Mouse (Mus musculus) forebrain, embryonic 12.5 days (tissue): ENCODE measurements at regions not wholly inside any gene's neighbourhood (a gene's known extent, or its start where the extent isn't known, plus 50 kb on each side); places are given as distances from the start of the nearest gene placed in this dataset.

Source experiments
- ATAC-seq: fragments of 200-750 bp; cut with Nextera tagmentation; 2 replicates; pipeline ENCODE4 v1.8.0; 2017; ENCODE audit warnings: moderate TSS enrichment; ENCODE audit not compliant: low FRiP score
- H3K27ac ChIP-seq: fragments of 300-500 bp; sonication (generic); 2 replicates; pipeline ENCODE4 v1.5.1; 2016; ENCODE audit warnings: mild to moderate bottlenecking
- H3K27me3 ChIP-seq: fragments of 300-500 bp; sonication (generic); 2 replicates; pipeline ENCODE4 v1.6.1; 2016; ENCODE audit warnings: mild to moderate bottlenecking
- H3K36me3 ChIP-seq: fragments of 300-500 bp; sonication (generic); replicated peaks from 2 replicates; pipeline ENCODE4 v1.6.1; 2016; ENCODE audit warnings: mild to moderate bottlenecking
- H3K4me1 ChIP-seq: fragments of 300-500 bp; sonication (generic); 2 replicates; pipeline ENCODE4 v1.6.1; 2016
- H3K4me2 ChIP-seq: fragments of 300-500 bp; sonication (generic); 2 replicates; pipeline ENCODE4 v1.6.1; 2016; ENCODE audit warnings: mild to moderate bottlenecking, moderate library complexity
- H3K4me3 ChIP-seq: fragments of 300-500 bp; sonication (generic); replicated peaks from 2 replicates; pipeline ENCODE4 v1.5.1; 2016; ENCODE audit warnings: mild to moderate bottlenecking
- H3K9ac ChIP-seq: fragments of 300-500 bp; sonication (generic); 2 replicates; pipeline ENCODE4 v1.6.1; 2016; ENCODE audit warnings: mild to moderate bottlenecking
- H3K9me3 ChIP-seq: fragments of 300-500 bp; sonication (generic); 2 replicates; pipeline ENCODE4 v1.6.1; 2016
- WGBS: fragments of 180-500 bp; shearing (Covaris S2); methylation state at CpG from one replicate; pipeline ENCODE4 v1.1.7; 2016; 5-methylcytosine and 5-hydroxymethylcytosine counted together

DNA sequence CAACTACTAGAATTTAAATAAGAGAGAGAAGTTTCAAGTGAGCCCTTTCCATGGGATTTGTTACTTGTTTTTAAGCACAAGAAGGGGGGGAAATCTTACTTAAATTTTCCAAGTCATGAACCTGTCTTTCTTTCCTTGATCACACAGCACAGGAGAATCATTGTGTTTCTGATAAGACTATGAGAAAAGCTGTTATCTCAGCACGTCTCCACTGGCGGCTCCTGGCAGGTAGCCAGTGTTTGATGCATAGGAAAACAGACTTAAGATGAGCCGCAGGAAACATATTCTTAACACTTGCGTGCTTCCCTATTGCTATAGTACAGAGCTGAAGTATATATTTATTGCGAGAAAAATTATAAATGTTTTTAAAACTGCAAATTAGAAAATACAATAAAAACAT is 920.3 kb downstream of the Efna5 start:
- ATAC-seq = no peak
- H3K9ac ChIP-seq = no peak overlapping the region
- no peak overlapping the region for H3K27ac ChIP-seq
- H3K4me2 ChIP-seq = no peak overlapping the region
- H3K4me1 ChIP-seq = no peaks in the 10 kb centered on the region
- H3K27me3 ChIP-seq = no peaks in the 10 kb centered on the region
- H3K9me3 ChIP-seq = no peaks in the 10 kb centered on the region
- no peak overlapping the region for H3K4me3 ChIP-seq
- 52% methylated on average over 5 of the region's 5 CpGs for WGBS
- H3K36me3 ChIP-seq = no peaks in the 10 kb centered on the region

DNA sequence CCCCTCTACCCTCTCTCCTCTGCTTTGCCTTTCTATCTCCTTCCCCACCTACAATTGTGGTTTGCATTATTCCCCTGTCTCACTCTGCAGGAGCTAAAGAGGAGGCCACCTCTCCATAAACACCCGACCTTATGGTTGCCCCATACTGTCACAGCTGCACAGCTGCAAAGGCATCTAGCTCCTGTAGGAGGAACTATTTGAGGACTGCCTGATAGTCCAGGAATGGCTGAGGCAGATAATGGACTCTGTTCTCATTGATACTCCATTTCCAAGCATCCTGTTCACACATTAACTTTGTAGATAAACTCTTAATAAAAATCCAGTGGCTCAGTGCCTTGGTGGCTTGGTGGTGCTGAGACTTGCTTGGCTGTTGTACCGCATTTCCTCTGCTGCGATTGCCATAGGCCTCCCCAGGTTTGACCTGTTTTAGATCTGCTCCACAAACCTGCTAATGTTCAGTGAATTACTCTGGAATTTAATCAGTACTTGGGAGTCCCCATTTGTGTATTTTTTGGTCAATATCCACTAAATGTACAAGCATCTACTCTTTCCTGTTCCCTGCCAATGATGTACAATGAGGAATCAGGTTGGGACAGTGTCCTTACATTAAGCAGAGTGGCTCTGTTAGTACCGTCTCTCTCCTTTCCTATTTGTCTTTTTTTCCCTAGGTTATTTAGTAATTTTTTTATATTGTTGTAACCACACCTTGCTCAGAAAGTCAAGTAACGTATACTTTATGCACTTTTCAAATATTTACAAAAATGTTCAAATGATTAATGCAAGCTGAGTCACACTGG is 920.9 kb downstream of the Efna5 start:
- 85% methylated on average over 5 of the region's 5 CpGs for WGBS
- no peaks in the 10 kb centered on the region for H3K36me3 ChIP-seq
- no peak overlapping the region for H3K4me3 ChIP-seq
- H3K4me2 ChIP-seq = no peak overlapping the region
- H3K27me3 ChIP-seq = no peaks in the 10 kb centered on the region
- no peak for ATAC-seq
- H3K27ac ChIP-seq = no peak overlapping the region
- no peaks in the 10 kb centered on the region for H3K9me3 ChIP-seq
- H3K9ac ChIP-seq = no peak overlapping the region
- H3K4me1 ChIP-seq = no peaks in the 10 kb centered on the region

DNA sequence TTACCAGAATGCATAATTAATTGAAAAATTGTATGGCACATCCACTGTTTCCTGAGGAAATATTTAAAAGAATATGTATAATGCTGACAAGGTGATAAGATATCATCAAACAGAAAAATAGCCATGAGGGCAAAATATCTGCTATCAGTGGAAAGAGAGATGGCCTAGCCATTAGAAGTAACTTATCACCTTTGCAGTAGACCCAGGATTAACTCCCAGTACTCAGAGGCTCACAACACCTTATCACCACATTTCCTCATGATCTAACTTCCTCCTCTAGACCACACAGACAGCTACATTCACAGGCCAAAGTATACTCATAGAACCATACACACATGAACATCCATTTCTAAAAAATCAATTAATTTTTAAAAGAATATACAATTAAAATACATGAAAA is 963.4 kb downstream of the Efna5 start:
- Histone ChIP-seq H3K4me2 (no peak overlapping the region), H3K4me3 (no peak overlapping the region), H3K9ac (no peak overlapping the region), H3K4me1 (no peaks in the 10 kb centered on the region), H3K27ac (no peak overlapping the region), H3K27me3 (no peaks in the 10 kb centered on the region), H3K9me3 (no peaks in the 10 kb centered on the region), H3K36me3 (no peaks in the 10 kb centered on the region)
- ATAC-seq = no peak

- no peak for ATAC-seq
- Histone ChIP-seq H3K4me3 (no peak overlapping the region), H3K27me3 (no peaks in the 10 kb centered on the region), H3K27ac (no peak overlapping the region), H3K36me3 (no peaks in the 10 kb centered on the region), H3K4me1 (no peaks in the 10 kb centered on the region), H3K4me2 (no peak overlapping the region), H3K9me3 (no peaks in the 10 kb centered on the region), H3K9ac (no peak overlapping the region)
- 93% methylated on average over 19 of the region's 19 CpGs for WGBS
Measured at GRCm38 (mm10) chr17:61902898-61903297, 978.2 kb downstream of the Efna5 start.

DNA sequence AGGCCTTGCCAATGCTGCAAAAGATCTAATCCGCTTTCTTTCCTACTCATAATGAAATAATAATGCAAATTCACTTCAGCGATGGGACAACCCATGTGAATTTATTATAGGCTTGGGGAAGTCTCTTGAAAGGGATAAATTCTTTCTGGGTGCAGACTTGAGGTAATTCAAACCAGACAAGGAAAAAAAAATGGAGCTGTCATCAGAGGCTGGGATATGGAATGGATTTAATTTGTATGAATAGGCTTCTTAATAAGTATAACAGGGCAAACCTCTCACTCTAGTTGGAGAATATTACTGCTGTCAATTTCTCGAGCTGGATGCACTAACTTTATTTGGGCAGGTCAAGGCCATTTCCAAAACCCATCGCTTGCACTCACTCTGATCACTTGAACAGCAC is 990.5 kb downstream of the Efna5 start:
- no peaks in the 10 kb centered on the region for H3K27me3 ChIP-seq
- H3K9me3 ChIP-seq = no peaks in the 10 kb centered on the region
- no peak overlapping the region for H3K27ac ChIP-seq
- H3K36me3 ChIP-seq = no peaks in the 10 kb centered on the region
- no peak for ATAC-seq
- 74% methylated on average over 4 of the region's 4 CpGs for WGBS
- H3K4me1 ChIP-seq = no peaks in the 10 kb centered on the region
- H3K4me3 ChIP-seq = no peak overlapping the region
- H3K9ac ChIP-seq = no peak overlapping the region
- no peak overlapping the region for H3K4me2 ChIP-seq

- no peaks in the 10 kb centered on the region for H3K27me3 ChIP-seq
- no peak overlapping the region for H3K4me3 ChIP-seq
- H3K36me3 ChIP-seq = no peaks in the 10 kb centered on the region
- H3K4me1 ChIP-seq = no peaks in the 10 kb centered on the region
- no peak overlapping the region for H3K9ac ChIP-seq
- ATAC-seq = no peak
- no peak overlapping the region for H3K4me2 ChIP-seq
- no peaks in the 10 kb centered on the region for H3K9me3 ChIP-seq
- WGBS = 84% methylated on average over 4 of the region's 4 CpGs
- no peak overlapping the region for H3K27ac ChIP-seq
Measured at GRCm38 (mm10) chr17:61866154-61866553, 1015.0 kb downstream of the Efna5 start.

DNA sequence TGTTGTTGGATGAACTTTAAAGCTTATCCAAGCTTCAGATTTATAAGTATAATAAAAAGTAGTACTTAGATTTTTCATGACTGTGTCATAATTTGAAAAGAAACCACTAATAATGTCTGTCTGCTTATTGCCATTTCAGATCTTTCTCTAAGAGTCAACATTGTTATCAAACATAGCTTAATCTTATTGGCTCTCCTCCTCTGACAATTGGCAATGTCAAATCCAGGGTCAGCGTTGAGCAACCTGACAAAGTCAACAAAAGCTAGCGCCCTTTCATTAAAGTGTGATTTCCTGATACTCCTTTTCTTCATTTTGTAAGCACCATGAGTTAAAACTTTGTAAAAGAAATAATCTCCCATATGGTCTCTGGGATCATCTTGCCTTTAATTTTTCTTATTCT is 1018.7 kb downstream of the Efna5 start:
- H3K27ac ChIP-seq = no peak overlapping the region
- H3K4me2 ChIP-seq = no peak overlapping the region
- no peak for ATAC-seq
- 85% methylated on average over 2 of the region's 2 CpGs for WGBS
- no peak overlapping the region for H3K4me3 ChIP-seq
- H3K27me3 ChIP-seq = no peaks in the 10 kb centered on the region
- no peaks in the 10 kb centered on the region for H3K4me1 ChIP-seq
- no peaks in the 10 kb centered on the region for H3K36me3 ChIP-seq
- H3K9me3 ChIP-seq = no peaks in the 10 kb centered on the region
- H3K9ac ChIP-seq = no peak overlapping the region

DNA sequence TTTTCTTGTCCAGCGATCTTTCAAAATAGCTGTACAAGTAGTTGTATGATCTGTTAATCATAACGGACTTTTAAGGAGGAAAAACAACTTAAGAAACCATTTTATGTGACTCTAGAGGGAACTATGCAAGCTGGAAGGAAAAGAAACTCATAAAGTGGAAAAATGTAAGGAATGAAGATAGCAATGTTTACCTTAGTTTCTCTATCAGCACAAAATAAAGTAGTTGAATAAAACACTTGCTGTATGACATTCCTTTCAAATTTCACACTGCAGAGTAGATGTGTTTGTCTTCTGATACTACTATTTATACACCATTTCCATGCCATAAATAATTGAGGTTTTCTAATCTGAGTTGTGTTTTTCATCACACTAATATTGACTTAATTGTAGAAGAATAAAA is 1043.6 kb downstream of the Efna5 start:
- no peak for ATAC-seq
- Histone ChIP-seq H3K4me2 (no peak overlapping the region), H3K4me3 (no peak overlapping the region), H3K4me1 (no peaks in the 10 kb centered on the region), H3K9me3 (no peaks in the 10 kb centered on the region), H3K27me3 (no peaks in the 10 kb centered on the region), H3K9ac (no peak overlapping the region), H3K36me3 (no peaks in the 10 kb centered on the region), H3K27ac (no peak overlapping the region)
- WGBS = 86% methylated on average over 2 of the region's 2 CpGs

- Histone ChIP-seq H3K9ac (no peak overlapping the region), H3K27me3 (no peaks in the 10 kb centered on the region), H3K4me1 (no peaks in the 10 kb centered on the region), H3K4me3 (no peak overlapping the region), H3K27ac (no peak overlapping the region), H3K36me3 (no peaks in the 10 kb centered on the region), H3K9me3 (no peaks in the 10 kb centered on the region), H3K4me2 (no peak overlapping the region)
- WGBS = 91% methylated on average over 2 of the region's 2 CpGs
- ATAC-seq = no peak
Measured at GRCm38 (mm10) chr17:61815490-61815889, 1065.6 kb downstream of the Efna5 start.

GRCm38 (mm10) chr17:61768361-61768760 is 1112.8 kb downstream of the Efna5 start:
- Histone ChIP-seq H3K27me3 (no peaks in the 10 kb centered on the region), H3K4me2 (no peak overlapping the region), H3K4me3 (no peak overlapping the region), H3K4me1 (0 out of 2 replicates have a peak, but pooled peaks cover 6% of the 10 kb centered on the region), H3K27ac (no peak overlapping the region), H3K9ac (no peak overlapping the region), H3K9me3 (no peaks in the 10 kb centered on the region), H3K36me3 (no peaks in the 10 kb centered on the region)
- no peak for ATAC-seq

- Histone ChIP-seq H3K4me2 (no peak overlapping the region), H3K36me3 (no peaks in the 10 kb centered on the region), H3K4me1 (0 out of 2 replicates have a peak, but pooled peaks cover 6% of the 10 kb centered on the region), H3K27ac (no peak overlapping the region), H3K9me3 (no peaks in the 10 kb centered on the region), H3K27me3 (no peaks in the 10 kb centered on the region), H3K9ac (no peak overlapping the region), H3K4me3 (no peak overlapping the region)
- WGBS = 28% methylated on average over 2 of the region's 2 CpGs
- peak; percentile 60 for ATAC-seq
Measured at GRCm38 (mm10) chr17:61765143-61765542, 1116.0 kb downstream of the Efna5 start.
